Mouse (Mus musculus) mouse trophoblast stem cell (cell line): Measurements from ENCODE around the gene Slc25a33.

ENCODE experiments used
- in situ Hi-C, 2 experiments: fragments of 300-500 bp; cut with MseI, MboI; formaldehyde crosslinking; loops; 2 replicates in 1 of 2; 3 replicates in 1 of 2; pipeline ENCODE4 v1.15.1; 2025

The Slc25a33 gene

GRCm38 (mm10) chr4:149728810-149729209, 45.3 kb downstream of the Slc25a33 start:
- in situ Hi-C loops, result no loop called here

- in situ Hi-C loops, result no loop called here
These were observed 46.4 kb downstream of the Slc25a33 start for GRCm38 (mm10) chr4:149727636-149728035.

- in situ Hi-C loops, result no loop called here
These were observed 48.3 kb downstream of the Slc25a33 start for GRCm38 (mm10) chr4:149725661-149726350.

- in situ Hi-C loops, result no loop called here
These were observed 49.1 kb downstream of the Slc25a33 start for GRCm38 (mm10) chr4:149724916-149725470.

GRCm38 (mm10) chr4:149723855-149724731, 50.0 kb downstream of the Slc25a33 start:
- in situ Hi-C loops, result no loop called here

- in situ Hi-C loops, result no loop called here
These were observed 51.1 kb downstream of the Slc25a33 start for GRCm38 (mm10) chr4:149723021-149723390.

GRCm38 (mm10) chr4:149722104-149723020, 51.7 kb downstream of the Slc25a33 start:
- in situ Hi-C loops, result no loop called here

GRCm38 (mm10) chr4:149721163-149721562, 52.9 kb downstream of the Slc25a33 start:
- in situ Hi-C loops, result no loop called here

- in situ Hi-C loops, result no loop called here
These were observed 54.4 kb downstream of the Slc25a33 start for GRCm38 (mm10) chr4:149719686-149720085.

GRCm38 (mm10) chr4:149714542-149714941, 59.5 kb downstream of the Slc25a33 start:
- in situ Hi-C loops, result loop anchor here (5.0 kb wide), 1 partner anchor 62 kb away; no protein-coding TSS in a partner anchor

GRCm38 (mm10) chr4:149711955-149712354, 62.1 kb downstream of the Slc25a33 start:
- in situ Hi-C loops, result loop anchor here (5.0 kb wide), 1 partner anchor 60 kb away; no protein-coding TSS in a partner anchor

- in situ Hi-C loops, result loop anchor here (5.0 kb wide), 1 partner anchor 59 kb away; no protein-coding TSS in a partner anchor
These were observed 62.6 kb downstream of the Slc25a33 start for GRCm38 (mm10) chr4:149711485-149711884.

- in situ Hi-C loops, result loop anchor here (5.0 kb wide), 1 partner anchor 58 kb away; no protein-coding TSS in a partner anchor
These were observed 63.6 kb downstream of the Slc25a33 start for GRCm38 (mm10) chr4:149710510-149710909.

GRCm38 (mm10) chr4:149705941-149706340, 68.1 kb downstream of the Slc25a33 start:
- in situ Hi-C loops, result no loop called here

GRCm38 (mm10) chr4:149705298-149705697, 68.8 kb downstream of the Slc25a33 start:
- in situ Hi-C loops, result no loop called here

GRCm38 (mm10) chr4:149702210-149702979, 71.7 kb downstream of the Slc25a33 start, which contains the start of gene Pik3cd:
TSS of gene Pik3cd (minus strand) at chr4:149702571.
- in situ Hi-C loops, result no loop called here

GRCm38 (mm10) chr4:149701426-149702209, 72.5 kb downstream of the Slc25a33 start:
- in situ Hi-C loops, result no loop called here

- in situ Hi-C loops, result no loop called here
These were observed 74.1 kb downstream of the Slc25a33 start for GRCm38 (mm10) chr4:149699953-149700352.

- in situ Hi-C loops, result no loop called here
These were observed 75.8 kb downstream of the Slc25a33 start for GRCm38 (mm10) chr4:149698197-149698821.
